Mouse (Mus musculus): ENCODE measurements around the gene Prl2c5. TPM values are rescaled to one million over a fixed set of nuclear protein-coding genes. Genes with fewer than 3 reads are reported as not detected.
A peak's percentile ranks its signal among the peaks of the same experiment; 100 is the strongest.
"Not testable (repeated sequence)": the region's sequence is repeated elsewhere in the genome, so short reads cannot be mapped to it uniquely, and the experiment has no call there.

The Prl2c5 gene
- not detected in 2 replicates for polyA plus RNA-seq (2012; rRNA removed)

DNA sequence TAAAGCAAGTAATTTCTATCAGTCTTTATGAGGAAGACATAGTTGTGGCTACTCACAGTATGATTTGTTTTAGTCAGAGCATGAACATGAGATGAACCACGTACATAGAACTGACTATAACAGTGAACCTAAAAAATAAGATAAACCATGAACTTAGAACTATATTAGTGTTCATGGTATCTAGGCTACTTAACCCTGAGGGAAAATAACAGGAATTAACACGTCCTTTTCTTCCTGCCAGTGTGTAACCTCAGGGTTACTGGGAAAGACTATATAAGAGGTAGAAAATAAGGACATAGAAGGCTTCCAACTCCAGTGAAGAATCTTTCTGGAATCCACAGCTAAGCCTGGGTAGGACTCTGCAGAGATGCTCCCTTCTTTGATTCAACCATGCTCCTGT is at the start of gene Prl2c5:
Gene Prl2c5 (plus strand): TSS at position 301 of the 400 bp plus-strand sequence.
- not testable (repeated sequence) for H3K27me3 ChIP-seq (ENCODE audit: control insufficient read depth, insufficient read depth, low read length); H3K4me3 ChIP-seq (ENCODE audit: extremely low read depth, insufficient read depth, insufficient read length); H3K27ac ChIP-seq (ENCODE audit: insufficient read depth, low read length); DNase-seq (ENCODE audit: low read depth in 1 of 2, low spot score in 2 of 2); H3K36me3 ChIP-seq (ENCODE audit: control insufficient read depth, insufficient read depth, low read length); H3K4me1 ChIP-seq (ENCODE audit: control insufficient read depth, insufficient read depth, insufficient read length)
- WGBS = 66% methylated on average over 2 of the region's 2 CpGs

DNA sequence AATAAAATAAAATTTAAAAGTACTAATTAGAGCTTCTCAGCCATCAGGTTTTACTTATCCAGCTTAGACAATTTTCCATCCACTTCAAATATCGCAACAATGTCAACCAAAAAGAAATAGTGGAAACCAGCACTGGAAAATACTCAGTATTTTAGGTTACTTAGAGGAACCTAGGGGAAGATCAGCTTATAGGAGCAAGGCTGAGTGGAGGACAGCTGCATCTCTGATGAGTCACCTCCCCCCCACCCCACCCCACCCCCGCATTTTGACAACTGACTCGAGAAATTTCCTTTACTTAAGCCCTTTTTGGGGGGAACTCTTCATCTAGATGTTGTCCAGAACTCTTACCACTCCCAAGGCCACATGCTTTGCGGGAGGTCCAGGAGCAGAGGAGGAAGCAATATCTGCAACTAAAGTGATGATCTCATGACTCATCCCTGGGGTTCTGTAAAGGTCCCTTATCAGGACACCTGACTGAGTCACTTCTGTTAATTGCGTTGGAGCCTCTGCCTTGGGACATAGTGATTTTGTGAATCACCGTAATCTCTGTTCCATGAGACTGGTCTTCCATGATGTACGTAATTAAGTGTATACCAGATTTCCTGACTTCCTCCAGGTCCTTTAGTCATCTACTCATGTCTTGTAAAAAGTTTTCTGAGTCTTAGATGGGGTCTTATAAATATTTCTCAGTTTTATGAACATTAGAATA is 19.6 kb upstream of the Prl2c5 start:
- not testable (repeated sequence) for H3K4me1 ChIP-seq (ENCODE audit: control insufficient read depth, insufficient read depth, insufficient read length); H3K36me3 ChIP-seq (ENCODE audit: control insufficient read depth, insufficient read depth, low read length); H3K27me3 ChIP-seq (ENCODE audit: control insufficient read depth, insufficient read depth, low read length); H3K4me3 ChIP-seq (ENCODE audit: extremely low read depth, insufficient read depth, insufficient read length); DNase-seq (ENCODE audit: low read depth in 1 of 2, low spot score in 2 of 2); H3K27ac ChIP-seq (ENCODE audit: insufficient read depth, low read length)
- WGBS = 62% methylated on average over 4 of the region's 7 CpGs

GRCm38 (mm10) chr13:13168631-13169030 is 13.9 kb upstream of the Prl2c5 start:
- H3K27ac ChIP-seq (ENCODE audit: insufficient read depth, low read length) = not testable (repeated sequence)

DNA sequence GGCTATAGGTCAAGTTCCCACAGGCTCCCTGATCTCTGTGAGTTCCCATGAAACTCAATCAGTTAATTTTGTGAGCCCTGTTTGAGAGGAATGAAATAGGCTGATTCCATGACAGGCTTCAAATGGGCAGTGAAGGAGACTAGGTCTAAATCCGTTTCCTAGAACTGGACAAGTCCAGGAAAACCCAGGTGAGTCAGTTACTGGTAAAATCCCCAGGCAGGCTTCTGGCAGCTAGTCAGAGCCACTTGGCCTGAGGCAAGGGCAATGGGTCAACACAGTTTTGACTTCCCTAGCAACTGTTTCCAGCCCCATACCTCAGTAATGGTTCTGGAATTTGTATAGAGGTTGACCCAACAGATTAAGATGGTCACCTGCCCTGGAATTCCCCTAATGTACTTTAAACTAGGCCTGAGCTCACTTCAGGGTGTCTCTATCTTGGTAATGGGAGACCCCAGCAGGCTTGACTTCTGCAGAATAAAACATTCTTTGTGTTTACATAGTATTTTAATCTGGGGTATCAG is 8.8 kb upstream of the Prl2c5 start:
- not testable (repeated sequence) for H3K27me3 ChIP-seq (ENCODE audit: control insufficient read depth, insufficient read depth, low read length); H3K4me3 ChIP-seq (ENCODE audit: extremely low read depth, insufficient read depth, insufficient read length); DNase-seq (ENCODE audit: low read depth in 1 of 2, low spot score in 2 of 2); H3K36me3 ChIP-seq (ENCODE audit: control insufficient read depth, insufficient read depth, low read length); H3K4me1 ChIP-seq (ENCODE audit: control insufficient read depth, insufficient read depth, insufficient read length); H3K27ac ChIP-seq (ENCODE audit: insufficient read depth, low read length)
- 68% methylated on average over 1 of the region's 1 CpGs for WGBS

More at GRCm38 (mm10) chr13:13168631-13169030, 13.9 kb upstream of the Prl2c5 start:
- H3K4me3 ChIP-seq (ENCODE audit: extremely low read depth, insufficient read depth, insufficient read length); DNase-seq (ENCODE audit: low read depth in 1 of 2, low spot score in 2 of 2); H3K4me1 ChIP-seq (ENCODE audit: control insufficient read depth, insufficient read depth, insufficient read length); H3K27me3 ChIP-seq (ENCODE audit: control insufficient read depth, insufficient read depth, low read length); H3K36me3 ChIP-seq (ENCODE audit: control insufficient read depth, insufficient read depth, low read length): not testable (repeated sequence)
- 71% methylated on average over 2 of the region's 2 CpGs for WGBS

DNA sequence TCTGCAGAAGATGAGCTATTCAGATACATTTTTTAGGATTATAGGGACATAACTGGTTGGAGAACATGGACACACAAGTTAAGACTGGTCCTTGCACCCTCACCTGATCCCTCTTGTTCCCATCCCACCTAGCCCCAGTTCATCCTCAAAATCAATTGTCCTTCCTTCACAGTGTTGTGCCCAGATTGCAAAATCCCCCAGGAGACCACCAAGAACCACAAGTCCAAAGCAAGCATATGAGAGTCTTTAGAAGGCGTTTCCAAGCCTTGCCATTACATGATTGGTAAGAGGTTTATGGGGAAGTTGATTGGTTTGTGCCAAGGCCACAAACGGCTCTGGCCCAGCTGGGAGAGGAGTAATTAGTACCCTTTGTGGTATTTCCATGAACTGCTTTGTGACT is 6.8 kb upstream of the Prl2c5 start:
- H3K27me3 ChIP-seq (ENCODE audit: control insufficient read depth, insufficient read depth, low read length); H3K4me3 ChIP-seq (ENCODE audit: extremely low read depth, insufficient read depth, insufficient read length); DNase-seq (ENCODE audit: low read depth in 1 of 2, low spot score in 2 of 2); H3K4me1 ChIP-seq (ENCODE audit: control insufficient read depth, insufficient read depth, insufficient read length); H3K27ac ChIP-seq (ENCODE audit: insufficient read depth, low read length); H3K36me3 ChIP-seq (ENCODE audit: control insufficient read depth, insufficient read depth, low read length): not testable (repeated sequence)
- WGBS = 47% methylated on average over 2 of the region's 2 CpGs

DNA sequence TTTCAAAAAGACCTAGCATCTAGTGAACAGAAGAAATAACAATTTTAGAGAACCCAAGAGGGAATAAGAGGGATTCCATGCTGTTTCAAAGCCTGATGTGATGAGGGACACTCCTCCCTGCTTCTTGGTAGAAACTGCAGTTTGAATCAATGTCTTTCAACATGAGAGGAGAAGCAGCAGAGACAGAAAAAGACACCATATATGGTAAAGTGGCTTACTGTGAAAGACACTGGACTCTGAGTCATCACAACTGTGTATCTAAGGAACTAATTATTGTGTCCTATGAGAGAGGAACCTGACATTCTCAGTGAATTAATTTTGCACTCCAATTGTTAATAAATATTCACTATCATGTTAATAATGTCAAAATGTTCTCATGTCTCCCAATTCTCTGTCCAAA is 28.7 kb downstream of the Prl2c5 start:
- not testable (repeated sequence) for H3K36me3 ChIP-seq (ENCODE audit: control insufficient read depth, insufficient read depth, low read length); H3K4me3 ChIP-seq (ENCODE audit: extremely low read depth, insufficient read depth, insufficient read length); H3K27me3 ChIP-seq (ENCODE audit: control insufficient read depth, insufficient read depth, low read length); DNase-seq (ENCODE audit: low read depth in 1 of 2, low spot score in 2 of 2); H3K4me1 ChIP-seq (ENCODE audit: control insufficient read depth, insufficient read depth, insufficient read length); H3K27ac ChIP-seq (ENCODE audit: insufficient read depth, low read length)

GRCm38 (mm10) chr13:13216363-13216762 is 33.8 kb downstream of the Prl2c5 start:
- not testable (repeated sequence) for H3K4me3 ChIP-seq (ENCODE audit: extremely low read depth, insufficient read depth, insufficient read length); H3K27ac ChIP-seq (ENCODE audit: insufficient read depth, low read length); H3K36me3 ChIP-seq (ENCODE audit: control insufficient read depth, insufficient read depth, low read length); H3K27me3 ChIP-seq (ENCODE audit: control insufficient read depth, insufficient read depth, low read length); H3K4me1 ChIP-seq (ENCODE audit: control insufficient read depth, insufficient read depth, insufficient read length); DNase-seq (ENCODE audit: low read depth in 1 of 2, low spot score in 2 of 2)
- WGBS = 75% methylated on average over 2 of the region's 2 CpGs

DNA sequence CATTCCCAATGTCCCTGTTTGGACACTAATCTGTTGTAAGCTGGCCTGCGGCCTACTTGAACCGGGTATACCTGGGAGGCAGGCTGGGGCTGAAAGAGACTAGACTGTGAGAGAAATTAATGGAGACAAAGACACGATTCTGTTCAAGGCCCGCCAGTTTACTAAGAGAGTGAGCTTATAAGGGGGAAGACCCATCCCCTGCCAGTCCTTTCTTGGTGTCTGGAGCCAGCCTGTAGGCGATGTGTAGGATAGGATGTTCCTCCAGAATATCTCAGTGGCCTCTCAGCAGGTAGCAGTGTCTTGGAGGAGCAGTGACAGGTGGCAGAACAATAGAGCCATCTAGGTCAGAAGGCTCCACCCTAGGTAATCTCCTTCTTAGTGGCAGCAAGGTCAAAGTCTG is 37.7 kb downstream of the Prl2c5 start:
- not testable (repeated sequence) for H3K36me3 ChIP-seq (ENCODE audit: control insufficient read depth, insufficient read depth, low read length); H3K4me3 ChIP-seq (ENCODE audit: extremely low read depth, insufficient read depth, insufficient read length); H3K4me1 ChIP-seq (ENCODE audit: control insufficient read depth, insufficient read depth, insufficient read length); H3K27ac ChIP-seq (ENCODE audit: insufficient read depth, low read length); H3K27me3 ChIP-seq (ENCODE audit: control insufficient read depth, insufficient read depth, low read length); DNase-seq (ENCODE audit: low read depth in 1 of 2, low spot score in 2 of 2)
- 68% methylated on average over 5 of the region's 5 CpGs for WGBS

DNA sequence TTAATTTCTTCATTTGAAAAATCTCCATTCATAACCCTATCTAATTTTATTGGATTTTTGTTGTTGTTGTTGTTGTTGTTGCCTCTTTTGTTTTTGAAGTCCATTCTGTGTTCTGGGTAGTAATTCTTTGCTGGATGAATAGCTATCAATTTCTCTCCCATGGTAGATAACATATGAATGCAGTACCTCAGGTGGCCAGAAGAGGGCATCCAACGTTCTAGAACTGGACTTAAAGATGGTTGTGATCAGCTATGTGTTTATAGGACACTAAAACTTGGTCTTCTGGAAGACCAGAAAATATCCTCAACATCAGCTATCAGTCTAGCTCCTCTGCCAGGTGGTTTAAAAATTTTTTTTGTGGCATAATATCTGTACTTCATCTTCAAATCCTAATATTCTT is 54.9 kb downstream of the Prl2c5 start:
- 0% methylated on average over 1 of the region's 1 CpGs for WGBS
- H3K27ac ChIP-seq (ENCODE audit: insufficient read depth, low read length); H3K4me3 ChIP-seq (ENCODE audit: extremely low read depth, insufficient read depth, insufficient read length); H3K4me1 ChIP-seq (ENCODE audit: control insufficient read depth, insufficient read depth, insufficient read length); H3K27me3 ChIP-seq (ENCODE audit: control insufficient read depth, insufficient read depth, low read length); H3K36me3 ChIP-seq (ENCODE audit: control insufficient read depth, insufficient read depth, low read length): not testable (repeated sequence)
- DNase-seq (ENCODE audit: low read depth in 1 of 2, low spot score in 2 of 2) = peak in 1 of 2 experiments; percentile 53

Measured in spleen, adult 2 months (tissue).